Mouse (Mus musculus) lung, postnatal 0 days (tissue): ENCODE measurements around the gene Akap7. TPM values are rescaled to one million over a fixed set of nuclear protein-coding genes. Genes with fewer than 3 reads are reported as not detected.

Experiments
- ATAC-seq: fragments of 200-750 bp; cut with Nextera tagmentation; 2 replicates; pipeline ENCODE4 v1.8.0; 2017; ENCODE audit warnings: moderate library complexity
- DNase-seq: peaks from one replicate; pipeline ENCODE4 v3.0.0-alpha.2; 2016; ENCODE audit warnings: low spot score
- H3K27ac ChIP-seq: fragments of 300-500 bp; sonication (generic); 2 replicates; pipeline ENCODE4 v1.5.1; 2014; ENCODE audit warnings: antibody characterized with exemption, mild to moderate bottlenecking, low read length, mixed read lengths
- H3K27me3 ChIP-seq: fragments of 300-500 bp; sonication (generic); replicated peaks from 2 replicates; pipeline ENCODE4 v1.6.1; 2014; ENCODE audit warnings: low read length, mixed read lengths; ENCODE audit not compliant: insufficient read depth
- H3K36me3 ChIP-seq: fragments of 300-500 bp; sonication (generic); 2 replicates; pipeline ENCODE4 v1.6.1; 2014; ENCODE audit warnings: low read length, mixed read lengths; ENCODE audit not compliant: insufficient read depth
- H3K4me1 ChIP-seq: fragments of 300-500 bp; sonication (generic); 2 replicates; pipeline ENCODE4 v1.6.1; 2014; ENCODE audit warnings: antibody characterized with exemption, low read depth, low read length, mixed read lengths; ENCODE audit not compliant: insufficient read depth
- H3K4me2 ChIP-seq: fragments of 300-500 bp; sonication (generic); replicated peaks from 2 replicates; pipeline ENCODE4 v1.6.1; 2014; ENCODE audit warnings: low read depth, mild to moderate bottlenecking, low read length, moderate library complexity, mixed read lengths
- H3K4me3 ChIP-seq: fragments of 300-500 bp; sonication (generic); 2 replicates; pipeline ENCODE4 v1.5.1; 2014; ENCODE audit warnings: low read depth, low read length
- H3K9ac ChIP-seq: fragments of 300-500 bp; sonication (generic); replicated peaks from 2 replicates; pipeline ENCODE4 v1.6.1; 2014; ENCODE audit warnings: low read depth, mild to moderate bottlenecking
- H3K9me3 ChIP-seq: fragments of 300-500 bp; sonication (generic); 2 replicates; pipeline ENCODE4 v1.6.1; 2016; ENCODE audit warnings: low read length, mixed read lengths
- CTCF ChIP-seq: IDR thresholded peaks from 2 replicates; pipeline ENCODE4 v1.5.1; 2016; ENCODE audit warnings: antibody characterized with exemption, mild to moderate bottlenecking
- EP300 ChIP-seq: IDR thresholded peaks from 2 replicates; pipeline ENCODE4 v1.6.1; 2016; ENCODE audit warnings: antibody characterized with exemption, mild to moderate bottlenecking, control low read depth
- WGBS: fragments of 180-500 bp; shearing (Covaris S2); extraction: QIAGEN DNeasy Blood & Tissue Kit; methylation state at CpG from one replicate; pipeline ENCODE4 v1.1.7; 2014; 5-methylcytosine and 5-hydroxymethylcytosine counted together
- polyA plus RNA-seq: library from polyadenylated mRNA; unstranded; fragments of >200 nt; fragmentation: Nextera tagmentation; extraction: Ambion mirVana; gene quantifications from 2 replicates; pipeline ENCODE4 v1.2.1, GENCODE M21; 2015

Gene Akap7
- polyA plus RNA-seq, 1 experiment from 2014 or later = 46.3 TPM

DNA sequence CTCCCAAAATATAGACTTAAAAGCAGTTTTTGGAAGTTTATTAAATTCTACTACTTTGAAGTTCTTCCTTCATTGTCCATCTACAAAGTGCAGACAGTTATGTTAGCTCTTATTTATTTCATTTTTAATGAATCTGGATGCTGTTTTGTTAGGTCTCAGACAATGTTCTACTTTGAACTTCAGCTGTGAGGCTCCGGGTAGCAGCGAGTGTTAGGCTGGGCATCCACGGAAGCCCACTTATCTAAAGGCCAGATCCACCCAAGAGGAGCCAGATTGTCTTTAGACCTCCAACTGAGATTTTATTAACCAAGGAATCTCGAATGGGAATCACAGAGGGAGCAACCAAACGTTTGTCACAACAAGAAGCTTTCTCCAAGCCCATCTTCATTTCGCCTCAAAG, 2.5 kb downstream of the Akap7 start:
- no peaks in the 10 kb centered on the region for H3K4me1 ChIP-seq
- no peak overlapping the region for H3K9ac ChIP-seq
- no peak overlapping the region for H3K4me3 ChIP-seq
- no peaks in the 10 kb centered on the region for H3K36me3 ChIP-seq
- no peaks in the 10 kb centered on the region for H3K9me3 ChIP-seq
- no peak overlapping the region for H3K27ac ChIP-seq
- no peak for ATAC-seq
- H3K27me3 ChIP-seq = no peaks in the 10 kb centered on the region
- WGBS = 54% methylated on average over 6 of the region's 6 CpGs
- TF ChIP-seq CTCF (no peak), EP300 (no peak)
- no peak overlapping the region for H3K4me2 ChIP-seq
- DNase-seq = no peak

DNA sequence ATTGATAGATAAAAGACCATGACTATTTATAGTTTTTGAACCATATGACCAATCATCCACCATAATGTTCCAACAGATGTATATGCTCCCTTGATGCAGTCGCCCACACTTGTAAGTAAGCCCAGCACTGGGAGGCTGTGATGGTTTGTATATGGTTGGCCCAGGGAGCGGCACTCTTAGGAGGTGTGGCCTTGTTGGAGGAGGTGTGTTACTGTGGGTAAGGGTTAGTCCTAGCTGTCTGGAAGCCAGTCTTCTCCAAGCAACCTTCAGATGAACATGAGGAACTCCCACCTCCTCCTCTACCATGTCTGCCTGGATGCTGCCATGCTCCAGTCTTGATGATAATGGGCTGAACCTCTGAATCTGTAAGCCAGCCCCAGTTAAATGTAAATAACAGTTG, 3.1 kb downstream of the Akap7 start:
- Histone ChIP-seq H3K4me2 (no peak overlapping the region), H3K4me3 (no peak overlapping the region), H3K27ac (no peak overlapping the region), H3K9ac (no peak overlapping the region), H3K36me3 (no peaks in the 10 kb centered on the region), H3K9me3 (no peaks in the 10 kb centered on the region), H3K27me3 (no peaks in the 10 kb centered on the region), H3K4me1 (no peaks in the 10 kb centered on the region)
- ATAC-seq (no peak), DNase-seq (no peak)
- TF ChIP-seq CTCF = no peak
- no peak for TF ChIP-seq EP300
- whole genome bisulfite sequencing = 95% methylated on average over 2 of the region's 2 CpGs

DNA sequence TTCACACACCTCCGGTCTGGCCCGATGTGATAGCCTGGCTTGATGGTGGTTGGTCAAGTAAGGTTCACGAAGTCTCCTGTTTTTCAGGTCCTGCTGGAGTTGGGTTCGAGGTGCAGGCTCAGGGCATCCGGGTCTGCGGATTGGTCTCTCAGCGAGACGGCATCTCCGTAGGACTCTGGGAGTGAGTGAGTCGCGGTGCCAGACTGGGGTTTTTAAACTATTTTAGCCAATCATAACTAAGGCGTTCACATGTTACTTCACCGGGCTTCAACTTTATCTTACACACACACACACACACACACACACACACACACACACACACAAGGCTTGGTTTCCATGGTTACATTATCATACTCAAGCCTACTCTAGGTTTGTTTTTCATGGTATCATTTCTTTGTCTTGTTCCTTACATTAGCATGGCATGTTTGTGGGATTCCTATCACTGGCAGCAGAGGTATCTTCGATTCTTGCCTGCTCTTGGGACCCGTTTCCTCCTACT, 8.6 kb downstream of the Akap7 start:
- peaks cover 6% of the 10 kb centered on the region; the same call in 1 of the 2 replicates for H3K4me1 ChIP-seq
- no peak overlapping the region for H3K9ac ChIP-seq
- H3K36me3 ChIP-seq = no peaks in the 10 kb centered on the region
- H3K27me3 ChIP-seq = no peaks in the 10 kb centered on the region
- TF ChIP-seq CTCF (no peak), EP300 (no peak)
- no peak for DNase-seq
- no peak overlapping the region for H3K4me2 ChIP-seq
- H3K9me3 ChIP-seq = no peaks in the 10 kb centered on the region
- H3K27ac ChIP-seq = no peak overlapping the region
- no peak overlapping the region for H3K4me3 ChIP-seq
- 89% methylated on average over 15 of the region's 15 CpGs for WGBS
- no peak for ATAC-seq

DNA sequence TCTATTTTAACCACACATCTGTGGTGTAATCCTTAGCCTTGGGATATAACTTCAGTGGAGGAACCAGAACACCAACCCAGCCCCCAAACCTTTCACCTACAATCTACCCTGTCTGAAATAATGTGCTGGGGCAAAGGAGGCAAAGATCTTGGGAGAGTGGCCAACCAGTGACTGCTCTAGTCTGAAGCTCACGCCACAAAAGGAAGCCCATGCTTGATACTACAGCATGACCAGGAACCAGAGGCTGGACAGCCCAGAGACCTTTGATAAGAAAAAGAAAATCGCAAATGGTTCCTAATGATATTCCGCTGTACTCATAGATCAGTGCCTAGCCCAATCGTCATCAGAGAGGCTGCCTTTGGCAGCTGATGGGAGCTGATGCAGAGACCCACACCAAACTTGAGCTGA, 9.4 kb downstream of the Akap7 start:
- H3K4me2 ChIP-seq = peak overlapping the region; percentile 69; the same call in 1 of the 2 replicates
- DNase-seq = peak; percentile 42

DNA sequence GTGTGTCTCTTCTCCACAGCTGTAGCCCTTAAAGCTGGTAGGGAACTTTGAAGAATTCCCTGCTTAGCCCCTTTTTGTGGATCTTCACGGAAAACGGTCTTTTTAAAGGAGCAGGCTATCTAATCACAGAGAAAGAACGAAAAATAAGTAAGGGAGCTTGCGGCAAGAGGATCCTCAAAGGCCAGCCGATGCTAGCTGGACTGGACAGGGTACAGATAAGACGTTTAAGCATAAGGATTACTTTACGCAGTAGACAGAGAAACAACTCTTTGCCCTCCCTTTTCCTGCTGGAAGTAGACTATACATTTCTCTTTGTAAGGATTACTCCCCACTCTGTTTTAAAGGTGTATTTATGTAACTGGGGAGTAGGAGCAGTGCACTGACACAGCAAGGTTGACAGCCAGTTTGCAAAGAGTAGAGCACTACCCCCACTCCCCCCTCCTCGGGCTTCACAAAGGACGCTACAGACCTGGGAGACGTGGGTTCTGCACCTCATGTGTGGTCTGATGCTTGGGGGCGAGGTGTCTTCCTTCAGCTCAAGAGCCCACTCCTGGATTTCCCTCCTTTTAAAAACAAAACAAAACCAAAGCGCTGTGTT, 9.9 kb downstream of the Akap7 start:
- TF ChIP-seq EP300 (no peak), CTCF (no peak)
- no peak for ATAC-seq
- 19% methylated on average over 12 of the region's 12 CpGs for WGBS

More for the DNA sequence above, 9.4 kb downstream of the Akap7 start:
- 78% methylated on average over 4 of the region's 4 CpGs for WGBS
- Histone ChIP-seq H3K9ac (no peak overlapping the region), H3K27ac (peak overlapping the region; percentile 93), H3K27me3 (no peaks in the 10 kb centered on the region), H3K9me3 (no peaks in the 10 kb centered on the region), H3K4me1 (peaks cover 6% of the 10 kb centered on the region; the same call in 1 of the 2 replicates), H3K4me3 (no peak overlapping the region; the same call in 1 of the 2 replicates), H3K36me3 (no peaks in the 10 kb centered on the region)
- TF ChIP-seq EP300 (no peak), CTCF (no peak)
- no peak for ATAC-seq

DNA sequence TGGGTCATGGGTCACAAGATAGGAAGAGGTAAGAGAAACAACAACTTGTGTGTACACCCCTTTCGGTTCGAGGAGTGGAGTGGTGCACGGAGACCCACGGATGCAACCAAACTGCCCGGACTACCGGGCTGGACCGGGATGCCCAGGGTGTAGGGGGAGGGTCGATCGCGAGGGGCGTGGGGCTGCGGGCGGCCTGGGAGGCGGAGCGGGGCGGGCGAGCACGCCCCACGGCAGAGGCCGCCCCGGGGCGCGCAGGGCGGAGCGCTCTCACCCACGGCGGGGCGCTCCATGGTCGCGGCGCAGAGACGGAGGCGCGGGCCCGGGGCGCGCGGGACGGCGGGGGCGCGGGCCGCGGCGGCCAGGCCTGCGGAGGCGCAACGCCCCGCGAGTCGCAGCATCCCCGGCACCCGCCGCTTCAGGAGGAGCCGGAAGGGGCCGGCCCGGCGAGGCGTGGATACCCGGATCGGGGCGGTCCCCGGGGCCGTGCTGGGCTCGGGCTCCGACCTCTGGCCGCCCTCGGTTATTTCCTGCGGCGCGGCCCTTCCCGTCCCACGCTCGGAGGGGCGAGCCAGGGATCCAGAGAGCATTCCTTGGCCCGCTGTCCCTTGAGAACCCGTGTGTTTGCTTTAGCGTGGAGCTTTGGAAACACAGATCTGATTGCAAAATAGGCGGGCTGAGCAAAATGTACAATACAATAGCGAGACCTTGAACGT, 10.9 kb downstream of the Akap7 start:
- peak; percentile 96 for DNase-seq
- Histone ChIP-seq H3K9ac (peak overlapping the region; percentile 74), H3K27me3 (no peaks in the 10 kb centered on the region), H3K36me3 (no peaks in the 10 kb centered on the region), H3K9me3 (no peaks in the 10 kb centered on the region), H3K4me2 (peak overlapping the region; percentile 69), H3K4me1 (peaks cover 6% of the 10 kb centered on the region; the same call in 1 of the 2 replicates), H3K4me3 (peak overlapping the region; percentile 75), H3K27ac (peak overlapping the region; percentile 93)
- peak; percentile 99 for ATAC-seq
- WGBS = under 1% methylated on average over 66 of the region's 81 CpGs
- peak; percentile 56 for TF ChIP-seq EP300
- peak; percentile 56 for TF ChIP-seq CTCF

More for the DNA sequence above, 9.9 kb downstream of the Akap7 start:
- Histone ChIP-seq H3K27me3 (no peaks in the 10 kb centered on the region), H3K9ac (peak overlapping the region; percentile 74; the same call in 1 of the 2 replicates), H3K36me3 (no peaks in the 10 kb centered on the region), H3K27ac (peak overlapping the region; percentile 93), H3K4me3 (peak overlapping the region; percentile 75), H3K4me1 (peaks cover 6% of the 10 kb centered on the region; the same call in 1 of the 2 replicates), H3K9me3 (no peaks in the 10 kb centered on the region), H3K4me2 (peak overlapping the region; percentile 69)
- peak; percentile 29 for DNase-seq
